Mouse (Mus musculus): ENCODE results near the gene Zfp449.

DNA sequence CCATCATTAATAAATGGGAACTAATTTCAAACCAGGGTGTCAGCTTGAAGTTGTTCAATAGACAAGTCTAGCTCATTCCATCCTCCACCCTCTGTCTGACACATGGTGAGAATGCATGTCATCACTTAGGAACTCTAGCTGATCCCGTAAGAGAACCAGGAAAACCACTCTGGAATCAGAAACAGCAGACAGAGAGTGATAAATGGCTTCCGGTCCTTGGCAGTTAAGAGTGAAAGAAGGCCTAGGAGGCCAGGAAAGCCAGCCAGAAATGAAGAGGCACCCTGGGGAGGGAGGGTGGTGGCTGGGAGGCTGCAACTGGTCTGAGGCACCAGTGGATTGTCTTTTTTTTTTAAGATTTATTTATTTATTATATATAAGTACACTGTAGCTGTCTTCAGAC, 34.7 kb downstream of the Zfp449 start:
- TF ChIP-seq POLR2A (IDR thresholded peaks at IDR 0.05; ENCODE audit: borderline replicate concordance, extremely low read depth, insufficient read depth, insufficient read length, poor library complexity, severe bottlenecking), result no peak
- TF ChIP-seq CTCF (IDR thresholded peaks at IDR 0.05; ENCODE audit: borderline replicate concordance, extremely low read depth, insufficient read depth, insufficient read length), result no peak
